Mouse (Mus musculus): ENCODE data around the gene Gm39566.

- TF ChIP-seq POLR2A (IDR thresholded peaks at IDR 0.05; ENCODE audit: low read depth, low read length) = no peak
- TF ChIP-seq CTCF (IDR thresholded peaks at IDR 0.05; ENCODE audit: extremely low read depth, insufficient read length, insufficient replicate concordance, low read depth, low read length) = no peak
These were observed 40.2 kb upstream of the Gm39566 start for GRCm38 (mm10) chr11:69855347-69855746.
